Mouse (Mus musculus) gastrocnemius, postnatal 10 days (tissue): ENCODE measurements around the gene Map2k5. TPM values are rescaled to one million over a fixed set of nuclear protein-coding genes. Genes with fewer than 3 reads are reported as not detected.
A peak's percentile ranks its signal among the peaks of the same experiment; 100 is the strongest.

Source experiments
- DNase-seq: peaks from one replicate; pipeline ENCODE4 v3.0.0; 2021; ENCODE audit warnings: mixed read lengths
- total RNA-seq, 2 experiments: library from RNA; stranded (reverse); gene quantifications; 2 replicates each; pipeline ENCODE4 v1.2.3; 2021

The Map2k5 gene
- total RNA-seq, 2 experiments from 2014 or later: 18.8 to 19.0 TPM

- DNase-seq: no peak
Measured at GRCm38 (mm10) chr9:63185249-63185648, 192.5 kb downstream of the Map2k5 start.

- DNase-seq: no peak
Measured at GRCm38 (mm10) chr9:63183864-63184263, 193.8 kb downstream of the Map2k5 start.

- no peak for DNase-seq
Measured at GRCm38 (mm10) chr9:63182306-63182960, 195.3 kb downstream of the Map2k5 start.

DNA sequence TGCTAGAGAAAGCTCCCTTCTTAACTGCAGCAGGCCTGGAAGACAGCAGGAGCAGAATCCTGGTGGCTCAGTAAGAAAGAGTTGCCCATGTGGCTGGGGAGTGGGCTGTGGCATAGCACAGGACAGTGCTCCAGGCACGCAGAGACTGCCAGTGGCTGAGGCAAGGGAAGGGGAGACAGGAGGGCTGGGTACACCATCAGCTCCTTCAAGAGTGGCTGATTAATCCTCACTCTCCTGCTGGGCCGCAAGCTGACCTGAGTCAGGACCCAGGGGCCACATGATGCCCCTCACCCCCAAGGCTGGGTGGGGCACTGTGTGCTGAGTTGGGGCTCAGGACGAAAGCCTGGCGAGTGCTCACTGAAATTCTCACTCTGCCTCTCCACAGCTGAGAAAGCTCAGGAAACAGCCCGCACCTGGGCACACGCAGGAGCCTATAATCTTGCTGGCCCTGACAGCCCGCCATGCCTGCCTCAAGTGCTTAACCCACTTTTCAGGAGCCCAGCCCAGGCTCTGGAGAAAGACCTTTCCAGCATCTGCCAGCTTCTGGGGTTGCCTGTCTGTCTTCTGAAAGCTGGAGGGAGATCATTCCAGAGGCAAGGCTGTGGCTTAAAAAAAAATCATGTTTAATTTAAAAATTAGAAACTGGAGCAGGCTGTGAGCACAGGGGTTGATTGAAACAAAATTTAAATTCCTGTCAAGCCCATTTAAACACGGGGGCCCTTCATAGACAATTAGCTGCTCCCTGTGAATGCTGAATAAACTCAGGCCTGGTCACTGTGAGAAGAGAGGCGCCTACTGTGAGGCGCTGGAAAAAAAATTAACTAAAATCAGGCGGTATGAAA lies 196.1 kb downstream of the Map2k5 start:
- no peak for DNase-seq

DNA sequence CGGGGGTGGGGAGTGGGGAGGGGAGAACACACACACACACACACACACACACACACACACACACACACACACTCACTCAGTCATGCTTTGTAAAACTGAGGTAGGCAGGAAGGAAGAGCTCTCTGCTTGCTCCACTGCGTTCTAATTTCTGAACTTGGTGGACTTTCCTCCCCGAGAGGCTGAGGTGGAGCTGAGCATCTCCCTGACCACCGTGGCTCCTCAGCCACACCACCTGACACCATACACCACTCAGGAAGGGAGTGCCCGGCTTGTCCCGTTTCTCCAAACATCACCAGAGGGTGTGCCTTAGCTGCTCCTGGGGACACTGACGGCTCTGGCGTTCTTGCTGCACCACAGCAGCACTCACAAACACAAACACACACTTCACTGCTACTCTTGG lies 199.4 kb downstream of the Map2k5 start:
- no peak for DNase-seq

DNA sequence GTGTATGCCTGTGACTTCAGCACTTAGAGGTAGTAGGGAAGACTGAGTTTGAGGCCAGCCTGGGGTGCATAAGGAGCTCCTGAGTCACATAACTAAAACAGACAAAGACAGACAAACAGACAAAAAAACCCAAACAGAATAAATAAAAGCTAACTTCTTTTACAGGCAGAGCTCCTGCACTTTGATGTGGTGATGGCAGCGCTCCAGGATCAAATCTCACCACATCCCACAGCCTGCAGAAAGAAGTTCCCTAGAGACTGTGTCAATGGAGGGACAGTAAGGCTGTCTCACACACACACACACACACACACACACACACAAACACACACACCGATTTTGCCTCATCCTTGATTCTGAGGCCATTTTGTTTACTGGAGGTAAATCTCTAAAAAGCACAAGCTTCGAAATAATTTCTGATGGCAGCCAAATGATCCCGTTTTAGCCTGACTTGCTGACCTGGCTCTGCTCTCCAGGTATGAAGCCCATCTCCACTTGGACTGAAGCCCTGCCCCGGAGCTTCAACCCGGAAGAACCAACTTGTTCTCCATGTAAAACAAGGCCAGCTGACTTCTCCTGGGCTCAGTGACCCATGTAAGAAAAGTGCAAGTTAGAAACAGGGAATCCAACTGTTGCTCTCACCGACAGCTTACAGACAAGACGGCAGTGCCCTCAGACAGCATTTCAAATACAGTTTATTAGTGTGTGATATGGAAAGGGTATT lies 203.5 kb downstream of the Map2k5 start:
- no peak for DNase-seq

DNA sequence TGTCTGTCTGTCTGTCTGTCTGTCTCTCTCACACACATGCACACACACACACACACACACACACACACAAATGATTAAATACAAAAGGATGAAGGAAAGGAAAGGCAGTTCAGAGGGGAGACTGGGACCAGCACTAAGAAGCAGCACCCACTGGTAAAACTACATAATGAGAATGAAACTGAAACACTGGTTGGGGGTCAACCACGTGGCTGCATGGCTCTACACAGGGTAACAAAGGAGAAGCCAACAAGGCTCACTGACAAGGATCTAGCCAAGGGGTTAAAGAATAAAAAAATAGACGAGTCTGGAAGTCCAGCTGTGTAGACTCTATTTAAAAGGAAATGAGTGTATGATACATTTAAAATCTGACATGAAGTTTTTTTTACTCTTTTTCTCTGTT lies 205.8 kb downstream of the Map2k5 start:
- DNase-seq: no peak

- no peak for DNase-seq
Measured at GRCm38 (mm10) chr9:63169127-63169526, 208.6 kb downstream of the Map2k5 start.

DNA sequence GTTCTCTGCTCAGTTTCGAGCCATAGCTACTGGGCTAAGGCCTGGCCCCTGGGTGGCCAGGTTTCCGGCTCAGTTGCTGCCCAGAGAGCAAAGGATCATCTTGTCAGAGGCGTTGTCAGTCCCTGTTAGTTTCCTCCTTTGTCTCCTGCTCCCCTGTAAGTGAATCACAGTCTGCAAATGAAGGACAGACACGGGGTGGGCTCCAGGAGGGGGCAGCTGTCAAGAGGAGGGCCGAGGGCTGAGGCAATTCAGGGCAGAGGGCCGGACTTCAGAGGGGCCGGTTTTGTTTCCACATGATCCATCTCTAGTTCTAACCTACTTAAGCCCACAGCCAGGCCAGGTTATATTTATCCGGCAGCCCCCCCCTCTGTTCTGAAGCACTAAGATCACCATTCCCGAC lies 212.6 kb downstream of the Map2k5 start:
- no peak for DNase-seq

DNA sequence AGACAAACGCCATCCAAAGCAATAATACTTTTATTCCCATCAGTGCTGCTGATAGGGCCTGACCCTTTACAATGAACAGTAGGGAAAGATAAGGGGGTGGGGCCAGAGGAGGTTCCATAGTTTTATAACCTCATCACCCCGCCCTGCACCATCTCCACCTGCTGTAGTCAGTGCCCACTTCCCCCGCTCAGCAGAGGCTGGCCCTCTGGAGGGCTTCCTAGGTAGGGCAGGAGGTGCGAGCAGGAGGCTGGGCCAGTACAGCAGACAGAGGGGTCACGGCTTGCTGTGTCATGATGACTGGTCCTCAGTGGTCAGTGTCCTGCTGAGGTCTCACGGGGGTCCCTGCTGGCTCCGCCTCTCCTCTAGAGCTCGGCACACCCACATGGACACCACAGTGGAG lies 213.9 kb downstream of the Map2k5 start:
- DNase-seq: no peak

DNA sequence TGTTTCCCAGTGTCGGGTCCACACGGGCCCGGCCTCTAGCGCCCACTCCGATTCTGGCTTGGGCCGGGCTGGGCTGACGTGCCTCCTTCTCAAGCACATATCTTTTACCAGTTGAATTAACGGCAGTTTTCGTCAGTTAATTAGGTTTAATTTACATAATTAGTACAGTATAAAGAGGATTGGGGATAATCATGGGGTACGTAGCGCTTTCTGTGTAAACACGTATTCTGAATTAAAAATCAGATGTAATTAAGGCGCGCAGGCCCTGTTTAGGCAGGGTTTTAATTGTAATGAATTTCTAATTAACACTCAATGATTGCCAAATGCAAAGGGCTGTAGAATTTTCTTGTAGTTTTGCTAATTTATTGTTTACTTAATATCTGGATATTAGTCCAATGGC lies 225.8 kb downstream of the Map2k5 start:
- no peak for DNase-seq

- DNase-seq: peak; percentile 82
Measured at GRCm38 (mm10) chr9:63151072-63151870, 226.4 kb downstream of the Map2k5 start.

DNA sequence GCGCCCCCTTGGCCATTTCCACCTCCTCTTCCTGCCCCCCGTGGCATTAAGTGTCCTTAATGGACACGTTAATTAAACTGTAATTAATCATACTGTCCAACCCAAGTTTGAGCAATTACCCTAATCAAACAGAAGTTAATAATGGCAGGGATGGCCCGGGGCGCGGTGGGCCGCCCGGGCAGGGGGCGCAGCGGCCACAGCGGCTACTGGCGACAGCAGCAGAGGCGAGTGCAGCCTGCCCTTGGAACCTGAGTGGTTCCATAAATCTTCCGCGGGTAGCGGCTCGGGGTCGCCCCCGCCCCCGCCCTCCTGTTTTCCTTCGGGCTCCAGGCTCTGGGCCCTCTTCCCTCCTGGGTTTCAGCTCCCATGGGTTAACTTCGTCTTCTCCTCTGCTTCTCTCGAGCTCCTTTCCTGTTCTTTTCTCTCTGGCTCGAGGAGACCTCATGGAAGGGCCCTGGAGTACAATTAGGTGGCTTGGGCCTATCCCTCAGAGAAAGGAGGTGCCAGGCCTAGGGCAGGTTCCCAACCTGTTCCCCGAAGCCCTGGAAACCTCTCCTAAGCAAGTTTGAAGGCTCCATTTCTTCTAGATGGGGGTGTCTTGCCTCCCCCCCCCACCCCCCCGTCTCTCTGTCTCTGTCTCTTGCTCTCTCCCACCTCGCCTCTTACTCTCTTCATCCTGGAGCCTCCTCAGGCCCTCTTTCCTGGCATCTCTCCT lies 227.5 kb downstream of the Map2k5 start:
- no peak for DNase-seq

GRCm38 (mm10) chr9:63149372-63149766 lies 228.3 kb downstream of the Map2k5 start:
- no peak for DNase-seq

DNA sequence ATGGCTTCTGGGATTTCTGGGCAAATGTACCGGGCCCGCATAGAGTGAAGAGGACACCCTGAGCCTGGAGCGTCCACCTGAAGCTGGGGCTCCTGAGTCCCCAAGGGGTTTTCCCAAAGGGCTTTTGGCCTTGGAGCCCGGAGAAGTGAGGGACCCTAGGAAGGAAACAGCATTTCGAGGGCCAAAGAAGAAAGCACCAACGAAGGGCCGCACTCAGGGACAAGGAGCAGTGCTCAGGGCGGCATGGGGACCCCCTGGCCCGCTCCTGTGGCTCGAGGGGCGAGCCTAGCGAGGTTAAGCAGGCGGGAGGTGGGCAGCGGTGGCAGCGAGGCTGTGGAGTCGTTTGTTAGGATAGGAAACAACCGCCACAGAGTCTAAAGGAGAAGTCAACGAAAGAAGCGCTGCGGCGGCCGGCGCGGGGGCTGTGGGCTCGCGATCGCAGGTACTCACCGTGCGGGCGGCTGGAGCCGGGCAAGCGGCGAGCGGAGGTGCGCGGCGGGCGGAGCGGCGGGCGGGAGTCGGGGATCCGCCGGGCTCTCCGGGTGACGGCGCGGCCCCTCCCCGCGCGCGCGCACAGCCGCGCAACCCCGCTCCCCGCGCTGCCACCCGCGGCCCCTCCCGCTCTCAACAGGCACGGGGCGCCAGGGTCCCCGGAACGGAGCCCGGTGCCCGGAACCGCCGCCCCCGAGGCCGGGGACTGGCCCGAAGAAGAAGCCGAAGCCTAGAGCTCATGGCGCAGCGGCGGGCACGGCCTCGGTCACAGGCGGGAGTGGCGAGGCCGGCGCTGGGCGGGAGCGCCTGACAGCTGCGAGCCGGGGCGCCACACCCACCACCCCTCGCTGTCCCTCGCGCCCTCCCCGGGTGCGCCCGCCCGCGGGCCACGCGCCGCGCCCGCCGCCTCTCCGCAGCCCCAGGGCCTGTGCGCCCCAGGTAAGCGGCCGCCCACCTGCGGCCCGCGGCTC lies 229.0 kb downstream of the Map2k5 start, which contains the start of gene Skor1:
Gene Skor1, minus strand, starts transcription at position 552 of the 962 bp plus-strand sequence.
- no peak for DNase-seq

DNA sequence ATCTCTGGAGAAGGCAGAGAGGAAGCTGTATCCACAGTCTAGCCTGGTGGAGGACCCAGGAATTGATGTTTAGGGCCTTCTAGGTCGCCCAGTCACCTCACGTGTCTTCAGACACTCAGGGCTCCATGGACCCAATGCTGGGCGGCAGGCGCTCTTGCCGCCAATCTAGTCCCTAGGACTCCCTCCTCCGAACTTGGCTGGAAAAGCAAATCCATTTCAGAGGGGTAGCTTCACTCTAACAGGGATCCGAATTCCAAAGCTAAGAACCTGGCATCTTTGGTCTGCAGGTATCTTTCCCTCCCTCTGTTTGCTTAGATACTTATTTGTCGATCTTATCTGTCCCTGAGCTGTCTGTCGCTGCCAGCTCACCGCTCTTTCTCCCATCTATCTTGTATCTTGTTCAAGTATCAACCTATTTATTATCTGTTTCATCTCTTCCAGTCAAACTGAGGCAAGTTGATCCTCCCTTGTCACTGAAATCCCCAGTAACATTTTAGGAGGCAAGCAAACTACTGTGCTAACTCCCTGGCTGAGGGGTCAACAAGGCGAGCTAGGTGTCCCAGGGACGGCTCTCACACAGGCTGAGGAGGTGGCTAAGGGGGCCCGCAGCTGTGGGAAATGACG lies 229.8 kb downstream of the Map2k5 start:
- no peak for DNase-seq

DNA sequence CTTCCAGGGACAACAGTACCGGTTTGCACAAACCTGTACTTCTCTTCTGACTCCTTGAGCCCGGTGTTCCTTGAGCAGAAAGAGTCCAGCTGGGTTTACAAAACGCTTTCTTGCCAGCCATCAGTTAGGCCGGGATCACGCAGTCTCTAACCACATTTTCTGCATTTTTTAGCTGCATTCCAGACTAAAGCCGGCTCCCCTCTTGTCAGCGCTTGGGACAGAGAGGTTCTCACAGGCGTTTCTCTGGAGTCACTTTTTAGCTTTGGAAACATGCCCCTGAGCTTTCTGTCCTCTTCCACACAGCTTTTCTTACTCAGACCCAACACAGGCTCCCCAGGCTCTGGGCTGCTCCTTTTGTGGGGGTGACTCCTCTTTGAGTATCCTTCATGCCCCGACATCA lies 230.4 kb downstream of the Map2k5 start:
- no peak for DNase-seq

- no peak for DNase-seq
Measured at GRCm38 (mm10) chr9:63146856-63147274, 230.8 kb downstream of the Map2k5 start.

GRCm38 (mm10) chr9:63146126-63146855 lies 231.4 kb downstream of the Map2k5 start:
- DNase-seq: no peak
